Mouse (Mus musculus) olfactory bulb, adult 2 months (tissue): ENCODE results near the gene Thpo.

ENCODE experiments used
- CTCF ChIP-seq: fragments of 200-500 bp; IDR thresholded peaks from 2 replicates; pipeline ENCODE4 v1.5.1; 2012; ENCODE audit warnings: low read depth, mild to moderate bottlenecking, low read length, moderate library complexity; ENCODE audit not compliant: insufficient read depth
- POLR2A ChIP-seq: fragments of 200-500 bp; IDR thresholded peaks from 2 replicates; pipeline ENCODE4 v1.6.1; 2012; ENCODE audit warnings: mild to moderate bottlenecking, low read depth, low read length, moderate library complexity; ENCODE audit not compliant: insufficient read depth

DNA sequence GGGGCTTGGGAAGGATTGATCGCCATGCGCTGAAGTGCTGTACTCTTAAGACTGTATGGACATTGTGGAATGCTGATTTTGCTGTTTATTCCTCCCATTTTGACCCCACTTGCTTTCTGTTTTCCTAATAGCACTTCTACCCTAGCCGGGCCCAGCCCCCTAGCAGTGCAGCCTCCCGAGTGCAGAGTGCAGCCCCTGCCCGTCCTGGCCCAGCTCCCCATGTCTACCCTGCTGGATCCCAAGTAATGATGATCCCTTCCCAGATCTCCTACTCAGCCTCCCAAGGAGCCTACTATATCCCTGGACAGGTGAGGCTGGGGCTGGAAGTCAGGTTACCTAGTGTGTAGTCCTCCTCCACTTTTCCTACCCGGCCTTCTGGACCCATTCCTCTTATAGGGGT is 59.1 kb downstream of the Thpo start:
- no peak for TF ChIP-seq CTCF
- TF ChIP-seq POLR2A: no peak
